Mouse (Mus musculus) forebrain, embryonic 10.5 days (tissue): ENCODE data around the gene Commd4. TPM values are rescaled to one million over a fixed set of nuclear protein-coding genes. Genes with fewer than 3 reads are reported as not detected.

Experiments
- DNase-seq: peaks from one replicate; pipeline ENCODE4 v3.0.0-alpha.2; 2017; ENCODE audit warnings: low spot score; ENCODE audit errors: extremely low spot score
- H3K27ac ChIP-seq: fragments of 300-500 bp; sonication (generic); 2 replicates; pipeline ENCODE4 v1.5.1; 2016; ENCODE audit warnings: mild to moderate bottlenecking
- H3K27me3 ChIP-seq: fragments of 300-500 bp; sonication (generic); 2 replicates; pipeline ENCODE4 v1.6.1; 2016; ENCODE audit warnings: mild to moderate bottlenecking; ENCODE audit not compliant: poor library complexity, severe bottlenecking
- H3K36me3 ChIP-seq: fragments of 300-500 bp; sonication (generic); replicated peaks from 2 replicates; pipeline ENCODE4 v1.6.1; 2016; ENCODE audit warnings: mild to moderate bottlenecking, moderate library complexity
- H3K4me1 ChIP-seq: fragments of 300-500 bp; sonication (generic); 2 replicates; pipeline ENCODE4 v1.6.1; 2016
- H3K4me3 ChIP-seq: fragments of 300-500 bp; sonication (generic); 2 replicates; pipeline ENCODE4 v1.5.1; 2016; ENCODE audit warnings: mild to moderate bottlenecking, moderate library complexity
- H3K9me3 ChIP-seq: fragments of 300-500 bp; sonication (generic); 2 replicates; pipeline ENCODE4 v1.6.1; 2016; ENCODE audit warnings: mild to moderate bottlenecking, moderate library complexity
- WGBS: fragments of 180-500 bp; shearing (Covaris S2); methylation state at CpG from one replicate; pipeline ENCODE4 v1.1.7; 2016; 5-methylcytosine and 5-hydroxymethylcytosine counted together
- polyA plus RNA-seq: library from polyadenylated mRNA; unstranded; fragments of >200 nt; fragmentation: Nextera tagmentation; extraction: Ambion mirVana; gene quantifications from 2 replicates; pipeline ENCODE4 v1.2.1, GENCODE M21; 2016

Gene Commd4
- polyA plus RNA-seq, 1 experiment from 2014 or later, result 106 TPM

GRCm38 (mm10) chr9:57156383-57156782 lies 1.7 kb downstream of the Commd4 start:
- H3K27ac ChIP-seq, result no peak overlapping the region
- peaks cover 3% of the 10 kb centered on the region; the same call in 1 of the 2 replicates for H3K27me3 ChIP-seq
- WGBS, result 92% methylated on average over 7 of the region's 7 CpGs
- peaks cover 19% of the 10 kb centered on the region for H3K36me3 ChIP-seq
- no peak overlapping the region for H3K4me3 ChIP-seq
- peaks cover 19% of the 10 kb centered on the region for H3K4me1 ChIP-seq
- no peaks in the 10 kb centered on the region for H3K9me3 ChIP-seq
- no peak for DNase-seq

DNA sequence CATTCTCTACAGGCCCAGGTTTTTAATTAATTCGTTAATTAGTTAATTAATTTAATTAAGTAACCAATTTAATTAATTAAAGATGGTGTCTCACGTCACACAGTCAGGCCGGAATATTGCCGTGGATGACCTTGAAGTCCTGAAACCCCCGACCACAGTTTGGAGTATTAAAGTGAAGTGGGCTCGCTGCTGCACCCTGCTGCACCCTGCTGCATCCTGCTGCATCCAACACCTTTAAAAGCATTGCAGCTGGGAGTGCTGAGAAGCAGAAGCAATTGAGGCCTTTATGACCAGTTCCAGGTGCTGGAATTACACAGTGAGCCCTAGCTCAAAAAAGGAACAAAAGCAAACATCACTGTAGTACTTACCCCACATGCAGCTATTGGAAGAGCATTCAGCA lies 5.8 kb downstream of the Commd4 start:
- peaks cover 19% of the 10 kb centered on the region for H3K4me1 ChIP-seq
- peaks cover 19% of the 10 kb centered on the region for H3K36me3 ChIP-seq
- WGBS, result 55% methylated on average over 6 of the region's 6 CpGs
- H3K27ac ChIP-seq, result no peak overlapping the region
- H3K9me3 ChIP-seq, result no peaks in the 10 kb centered on the region
- H3K27me3 ChIP-seq, result no peaks in the 10 kb centered on the region
- DNase-seq, result no peak
- no peak overlapping the region for H3K4me3 ChIP-seq

DNA sequence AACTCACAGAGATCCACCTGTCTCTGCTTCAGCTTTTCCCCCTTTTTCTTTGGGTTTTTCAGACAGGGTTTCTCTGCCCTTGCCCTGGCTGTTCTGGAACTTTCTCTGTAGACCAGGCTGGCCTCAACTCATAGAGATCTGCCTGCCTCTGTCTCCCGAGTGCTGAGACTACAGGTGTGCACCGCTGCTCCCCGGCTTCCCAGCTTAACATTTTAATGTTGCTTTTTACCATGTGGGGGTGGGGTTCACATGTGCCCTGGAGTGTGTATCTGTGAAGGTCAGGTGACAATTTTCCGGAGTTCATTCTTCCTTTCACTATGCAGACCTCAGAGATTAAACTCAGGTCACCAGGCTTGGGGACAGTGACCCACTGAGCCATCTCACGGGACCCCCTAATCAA lies 7.9 kb downstream of the Commd4 start:
- no peak for DNase-seq
- Histone ChIP-seq H3K27me3 (no peaks in the 10 kb centered on the region), H3K4me1 (peaks cover 21% of the 10 kb centered on the region), H3K27ac (no peak overlapping the region), H3K9me3 (no peaks in the 10 kb centered on the region), H3K4me3 (no peak overlapping the region), H3K36me3 (peaks cover 10% of the 10 kb centered on the region)
- WGBS, result 90% methylated on average over 5 of the region's 5 CpGs

GRCm38 (mm10) chr9:57149021-57149420 lies 9.1 kb downstream of the Commd4 start:
- WGBS, result 72% methylated on average over 6 of the region's 6 CpGs
- Histone ChIP-seq H3K4me3 (peak overlapping the region; percentile 65), H3K4me1 (peaks cover 21% of the 10 kb centered on the region), H3K36me3 (peaks cover 7% of the 10 kb centered on the region), H3K27ac (peak overlapping the region; percentile 88), H3K9me3 (no peaks in the 10 kb centered on the region), H3K27me3 (no peaks in the 10 kb centered on the region)
- DNase-seq, result no peak

DNA sequence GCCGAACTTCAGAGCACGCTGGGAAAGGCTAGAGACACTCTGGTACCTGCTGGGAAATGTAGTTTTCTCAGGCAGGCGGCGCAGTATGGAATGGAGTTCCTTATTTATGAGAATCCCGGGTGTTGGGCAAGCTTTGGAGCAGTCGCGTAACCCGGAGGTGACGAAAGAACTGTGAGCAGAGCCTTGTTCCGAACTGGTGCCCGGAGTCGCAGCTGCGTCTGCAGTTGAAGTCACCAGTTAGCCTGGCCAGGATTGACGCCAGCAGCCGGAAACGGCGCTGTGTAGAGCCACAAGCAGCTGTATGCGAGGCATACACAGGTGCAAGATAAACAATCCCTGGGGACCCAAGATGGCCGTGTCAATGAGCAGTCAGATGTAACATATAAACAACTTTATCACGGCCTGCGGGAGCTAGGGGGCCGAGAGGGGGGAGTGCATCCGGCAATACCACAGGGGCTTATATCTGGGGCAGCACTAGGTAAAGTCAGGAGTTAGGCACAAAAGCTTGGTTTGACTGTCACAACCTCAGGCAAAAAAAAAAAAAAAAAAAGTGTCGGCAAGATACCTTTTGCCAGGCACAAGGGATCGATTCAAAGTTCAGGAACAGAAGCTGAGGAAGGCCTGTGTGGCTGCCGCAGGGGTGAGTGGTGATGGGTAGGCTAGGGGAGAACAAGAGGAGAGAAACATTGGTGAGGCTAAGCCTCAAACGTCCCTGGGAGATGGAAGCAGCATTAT lies 9.8 kb downstream of the Commd4 start, which contains the start of gene Neil1:
Gene Neil1, minus strand, starts transcription at position 162 of the 735 bp plus-strand sequence.
- peaks cover 13% of the 10 kb centered on the region for H3K36me3 ChIP-seq
- peak within 1 kb of the TSS; percentile 65 for H3K4me3 ChIP-seq
- peak within 1 kb of the TSS; percentile 88 for H3K27ac ChIP-seq
- DNase-seq, result peak; percentile 84
- 1% methylated on average over 27 of the region's 27 CpGs for WGBS
- no peaks in the 10 kb centered on the region for H3K27me3 ChIP-seq
- no peaks in the 10 kb centered on the region for H3K9me3 ChIP-seq
- H3K4me1 ChIP-seq, result peaks cover 21% of the 10 kb centered on the region

DNA sequence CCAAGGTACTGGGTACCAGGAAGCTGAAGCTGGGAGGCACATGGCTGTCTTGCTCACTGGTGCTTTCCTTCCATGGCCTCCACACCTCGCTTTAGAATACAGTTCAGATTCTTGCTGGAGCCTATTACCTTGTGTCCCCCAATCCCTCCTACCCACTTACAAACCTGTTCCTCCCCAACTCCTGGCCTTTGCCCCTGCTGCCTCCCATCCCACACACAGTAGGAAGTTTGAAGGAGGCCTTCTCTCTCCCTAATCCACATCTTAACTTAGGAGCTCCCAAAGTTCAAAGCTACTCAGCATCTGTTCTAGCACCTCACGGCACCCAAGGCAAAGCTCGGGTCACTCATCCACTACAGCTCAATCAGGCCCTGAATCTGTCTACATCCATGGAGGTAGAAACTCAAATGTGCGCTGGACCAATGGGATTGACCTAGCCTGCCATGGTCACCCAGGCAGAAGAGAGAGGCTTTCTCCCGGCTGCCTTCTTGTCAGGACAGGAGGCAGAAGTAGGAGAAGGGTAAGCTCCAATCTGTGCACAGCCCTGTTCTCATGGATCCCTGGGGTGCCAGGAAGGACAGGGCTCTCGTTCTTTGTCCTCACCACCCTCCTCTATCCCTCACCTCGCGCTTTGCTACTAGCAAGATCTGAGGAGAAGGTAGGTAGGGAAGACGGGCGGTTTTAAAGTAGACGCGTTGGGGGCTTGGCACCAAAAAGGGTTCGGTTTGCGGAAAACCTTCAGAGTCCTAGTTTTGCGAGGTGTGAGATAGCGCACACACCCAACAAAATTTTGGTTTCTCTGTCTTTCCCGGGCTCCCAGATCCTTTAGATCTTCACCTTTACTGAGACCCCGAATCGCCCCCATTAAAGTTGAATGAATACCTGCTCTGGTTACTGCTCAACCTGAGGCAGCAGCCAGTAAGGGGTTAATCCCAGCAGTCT lies 10.7 kb downstream of the Commd4 start:
- WGBS, result 8% methylated on average over 19 of the region's 19 CpGs

DNA sequence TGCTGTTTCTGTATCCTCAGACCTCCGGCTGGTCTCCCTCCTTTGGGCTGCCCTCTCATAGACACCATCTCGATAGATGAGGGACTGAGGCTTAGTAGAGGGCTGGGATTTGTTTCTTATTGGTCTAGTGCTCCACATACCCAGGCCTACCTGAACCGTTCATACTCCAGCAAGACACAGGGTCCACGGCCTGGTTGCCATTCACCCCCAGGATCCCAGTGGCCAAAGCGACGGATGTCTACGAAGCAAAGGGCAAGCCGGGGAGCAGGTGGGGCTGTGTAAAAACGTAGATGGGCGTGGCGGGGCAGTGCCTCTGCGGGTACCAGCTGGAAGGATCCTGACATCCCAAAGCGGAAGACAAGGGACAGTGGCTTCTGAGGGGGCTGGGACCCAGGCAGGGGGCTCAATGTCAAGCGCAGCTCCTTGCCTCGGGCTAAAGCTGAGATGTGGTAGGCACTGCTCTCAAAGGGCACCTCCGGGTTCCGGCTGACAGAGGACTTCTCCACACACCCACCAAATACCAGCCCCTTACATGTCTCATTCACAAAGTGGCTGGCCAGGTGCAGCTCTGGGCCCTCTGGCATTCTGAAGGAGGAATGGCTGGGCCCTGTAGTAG lies 11.6 kb downstream of the Commd4 start:
- Histone ChIP-seq H3K4me1 (peaks cover 21% of the 10 kb centered on the region), H3K4me3 (peak overlapping the region; percentile 65), H3K36me3 (peaks cover 31% of the 10 kb centered on the region), H3K9me3 (no peaks in the 10 kb centered on the region), H3K27me3 (no peaks in the 10 kb centered on the region), H3K27ac (no peak overlapping the region)
- DNase-seq, result no peak
- WGBS, result 91% methylated on average over 17 of the region's 17 CpGs

More for the DNA sequence above, 10.7 kb downstream of the Commd4 start:
- Histone ChIP-seq H3K4me1 (peaks cover 21% of the 10 kb centered on the region), H3K4me3 (peak overlapping the region; percentile 65), H3K36me3 (peaks cover 22% of the 10 kb centered on the region), H3K27me3 (no peaks in the 10 kb centered on the region), H3K9me3 (no peaks in the 10 kb centered on the region), H3K27ac (peak overlapping the region; percentile 88)
- DNase-seq, result peak; percentile 44

GRCm38 (mm10) chr9:57144830-57145229 lies 13.3 kb downstream of the Commd4 start:
- Histone ChIP-seq H3K27me3 (no peaks in the 10 kb centered on the region), H3K4me3 (no peak overlapping the region), H3K27ac (no peak overlapping the region), H3K4me1 (peaks cover 21% of the 10 kb centered on the region), H3K9me3 (no peaks in the 10 kb centered on the region), H3K36me3 (peaks cover 48% of the 10 kb centered on the region)
- no peak for DNase-seq
- WGBS, result 98% methylated on average over 8 of the region's 8 CpGs

DNA sequence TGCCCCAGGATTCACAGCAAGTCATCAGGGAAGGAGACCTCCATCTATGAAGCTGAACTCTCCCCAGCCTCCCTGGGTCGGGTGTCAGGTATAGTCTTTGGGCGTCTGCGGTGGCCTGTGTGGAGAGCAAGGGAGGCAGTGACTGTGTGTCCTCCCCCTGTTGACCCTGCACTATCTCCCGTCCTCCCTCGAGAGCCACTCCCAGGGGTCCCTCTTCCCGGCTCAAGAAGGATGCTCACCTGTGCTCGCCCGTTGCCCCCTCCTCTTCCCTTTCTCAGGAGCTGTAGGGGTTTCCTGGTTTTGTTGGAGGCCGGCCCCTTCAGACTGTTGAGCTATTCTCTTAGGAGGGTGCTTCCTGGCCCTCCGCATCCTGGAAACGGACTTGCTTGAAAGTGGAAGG lies 14.9 kb downstream of the Commd4 start:
- Histone ChIP-seq H3K27me3 (no peaks in the 10 kb centered on the region), H3K4me3 (no peak overlapping the region), H3K4me1 (peaks cover 12% of the 10 kb centered on the region), H3K36me3 (peaks cover 64% of the 10 kb centered on the region), H3K9me3 (no peaks in the 10 kb centered on the region), H3K27ac (no peak overlapping the region)
- no peak for DNase-seq
- WGBS, result 90% methylated on average over 11 of the region's 11 CpGs

DNA sequence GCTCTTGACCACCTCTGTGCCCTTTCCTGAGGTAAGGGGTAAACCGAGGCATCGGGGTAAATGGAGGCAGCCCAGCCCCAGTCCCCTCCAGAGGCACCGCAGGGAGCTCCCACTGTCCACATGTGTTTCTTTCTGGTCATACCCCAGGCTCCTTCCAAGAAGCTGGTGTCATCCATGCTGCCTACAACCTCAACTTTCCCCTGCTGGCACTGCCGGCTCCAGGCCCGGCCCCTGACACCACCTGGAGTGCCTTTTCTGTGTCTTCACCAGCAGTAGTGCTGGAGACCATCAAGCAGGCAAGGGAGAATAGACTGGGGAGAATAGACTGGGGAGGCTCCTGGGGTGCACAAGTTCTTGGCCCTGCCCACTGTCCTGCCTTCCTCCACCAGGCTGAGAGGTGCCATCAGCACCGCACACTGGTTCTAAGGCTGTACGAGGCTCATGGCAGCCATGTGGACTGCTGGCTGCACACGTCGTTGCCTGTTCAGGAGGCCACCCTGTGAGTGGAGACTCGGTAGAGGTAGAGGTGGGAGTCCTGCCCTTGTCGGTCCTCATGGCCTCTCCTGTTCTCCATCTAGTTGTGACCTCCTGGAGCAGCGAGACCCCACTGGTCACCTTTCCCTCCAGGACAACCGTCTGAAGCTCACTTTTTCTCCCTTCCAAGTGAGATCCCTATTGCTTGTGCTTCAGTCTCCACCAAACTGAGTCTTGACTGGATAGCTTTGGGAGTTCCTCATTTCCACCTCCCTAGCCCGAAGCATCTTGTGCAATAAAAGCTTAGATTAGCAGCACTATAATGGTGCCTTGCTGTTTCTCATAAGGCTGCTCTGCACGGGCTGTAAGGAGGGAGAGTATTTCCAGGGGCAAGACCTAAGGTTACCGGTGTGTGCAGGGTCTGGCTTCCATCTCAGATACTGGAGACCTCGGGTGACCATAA lies 16.4 kb downstream of the Commd4 start:
- 92% methylated on average over 17 of the region's 17 CpGs for WGBS
- Histone ChIP-seq H3K36me3 (peaks cover 80% of the 10 kb centered on the region), H3K9me3 (no peaks in the 10 kb centered on the region)

DNA sequence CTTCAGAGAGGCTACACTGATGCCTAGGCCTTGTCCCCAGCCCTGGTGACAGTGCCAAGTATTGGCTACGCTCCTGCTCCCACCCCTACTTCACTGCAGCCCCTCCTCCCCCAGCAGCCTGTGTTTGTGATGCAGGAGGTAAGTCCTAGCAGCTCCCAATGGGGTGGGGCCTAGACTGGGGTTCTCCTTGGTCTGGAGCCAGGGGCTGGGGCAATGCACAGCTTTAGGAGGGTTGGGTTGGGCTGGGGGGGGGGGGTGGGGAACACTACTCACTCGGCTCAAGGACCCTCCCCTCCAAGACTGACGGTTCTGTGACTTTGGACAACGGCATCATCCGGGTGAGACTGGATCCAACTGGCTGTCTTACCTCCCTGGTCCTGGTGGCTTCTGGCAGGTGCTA lies 18.6 kb downstream of the Commd4 start:
- Histone ChIP-seq H3K4me1 (no peaks in the 10 kb centered on the region), H3K27me3 (no peaks in the 10 kb centered on the region), H3K36me3 (peaks cover 99% of the 10 kb centered on the region), H3K4me3 (no peak overlapping the region), H3K9me3 (no peaks in the 10 kb centered on the region), H3K27ac (no peak overlapping the region)
- DNase-seq, result no peak
- 97% methylated on average over 5 of the region's 5 CpGs for WGBS

More for the DNA sequence above, 16.4 kb downstream of the Commd4 start:
- Histone ChIP-seq H3K4me1 (peaks cover 2% of the 10 kb centered on the region; the same call in 1 of the 2 replicates), H3K27me3 (no peaks in the 10 kb centered on the region), H3K4me3 (no peak overlapping the region), H3K27ac (no peak overlapping the region)
- DNase-seq, result no peak

DNA sequence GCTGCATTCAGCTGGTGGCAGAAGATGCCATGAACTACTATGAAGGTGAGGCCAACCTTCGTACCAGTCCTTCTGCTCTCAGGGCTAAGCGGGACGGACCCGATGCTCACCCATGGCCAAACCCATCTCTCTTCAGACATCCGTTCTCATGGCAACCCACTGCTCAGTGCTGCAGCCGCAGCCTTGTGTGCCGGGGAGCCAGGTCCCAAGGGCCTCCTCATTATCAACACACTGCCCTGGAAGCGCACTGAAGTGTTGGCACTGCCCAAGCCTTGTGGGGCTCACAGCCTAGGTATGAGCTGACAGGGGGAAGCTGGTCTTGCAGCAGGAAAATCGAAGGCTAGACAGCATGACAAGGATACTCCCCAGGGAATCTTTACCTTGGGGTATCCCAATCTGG lies 19.0 kb downstream of the Commd4 start:
- no peaks in the 10 kb centered on the region for H3K4me1 ChIP-seq
- H3K27ac ChIP-seq, result no peak overlapping the region
- peaks cover 97% of the 10 kb centered on the region for H3K36me3 ChIP-seq
- no peaks in the 10 kb centered on the region for H3K27me3 ChIP-seq
- H3K9me3 ChIP-seq, result no peaks in the 10 kb centered on the region
- H3K4me3 ChIP-seq, result no peak overlapping the region
- 92% methylated on average over 9 of the region's 9 CpGs for WGBS
- DNase-seq, result no peak
